Mouse (Mus musculus) cerebellum, adult 2 months (tissue): Measurements from ENCODE around the gene Mtrf1l. TPM values are rescaled to one million over a fixed set of nuclear protein-coding genes. Genes with fewer than 3 reads are reported as not detected.
A peak's percentile ranks its signal among the peaks of the same experiment; 100 is the strongest.

Source experiments
- DNase-seq, 2 experiments: peaks; one replicate each; pipeline ENCODE4 v3.0.0; 2021
- H3K27ac ChIP-seq: fragments of 200-500 bp; 2 replicates; pipeline ENCODE4 v1.5.1; 2012; ENCODE audit warnings: low read length, control low read depth, inconsistent platforms; ENCODE audit not compliant: insufficient read depth
- H3K27me3 ChIP-seq: fragments of 200-500 bp; 2 replicates; pipeline ENCODE4 v1.6.1; 2012; ENCODE audit warnings: inconsistent platforms, mild to moderate bottlenecking, low read length, moderate library complexity; ENCODE audit not compliant: control insufficient read depth, insufficient read depth
- H3K4me1 ChIP-seq: fragments of 200-500 bp; 2 replicates; pipeline ENCODE4 v1.6.1; 2011; ENCODE audit warnings: low read length; ENCODE audit not compliant: control insufficient read depth, insufficient read depth
- H3K4me3 ChIP-seq: fragments of 200-500 bp; replicated peaks from 2 replicates; pipeline ENCODE3; 2011; ENCODE audit warnings: mild to moderate bottlenecking, low read depth, low read length, control low read depth; ENCODE audit not compliant: insufficient read depth
- CTCF ChIP-seq: fragments of 200-500 bp; IDR thresholded peaks from 2 replicates; pipeline ENCODE4 v1.5.1; 2011; ENCODE audit warnings: low read depth, mild to moderate bottlenecking, control low read depth, low read length, moderate library complexity, borderline replicate concordance; ENCODE audit not compliant: insufficient read depth
- POLR2A ChIP-seq: fragments of 200-500 bp; IDR thresholded peaks from 2 replicates; pipeline ENCODE4 v1.6.1; 2011; ENCODE audit warnings: low read length, control low read depth, borderline replicate concordance; ENCODE audit not compliant: insufficient read depth
- WGBS: fragments of 180-500 bp; shearing (Covaris S2); methylation state at CpG from one replicate; pipeline ENCODE4 v1.1.7; 2018; 5-methylcytosine and 5-hydroxymethylcytosine counted together
- polyA plus RNA-seq: library from polyadenylated mRNA; depleted of rRNA; stranded (reverse); fragments of >200 nt; gene quantifications from 2 replicates; pipeline ENCODE4 v1.2.3, GENCODE M21; 2012

The Mtrf1l gene
- polyA plus RNA-seq, 1 experiment, result 7.0 TPM

DNA sequence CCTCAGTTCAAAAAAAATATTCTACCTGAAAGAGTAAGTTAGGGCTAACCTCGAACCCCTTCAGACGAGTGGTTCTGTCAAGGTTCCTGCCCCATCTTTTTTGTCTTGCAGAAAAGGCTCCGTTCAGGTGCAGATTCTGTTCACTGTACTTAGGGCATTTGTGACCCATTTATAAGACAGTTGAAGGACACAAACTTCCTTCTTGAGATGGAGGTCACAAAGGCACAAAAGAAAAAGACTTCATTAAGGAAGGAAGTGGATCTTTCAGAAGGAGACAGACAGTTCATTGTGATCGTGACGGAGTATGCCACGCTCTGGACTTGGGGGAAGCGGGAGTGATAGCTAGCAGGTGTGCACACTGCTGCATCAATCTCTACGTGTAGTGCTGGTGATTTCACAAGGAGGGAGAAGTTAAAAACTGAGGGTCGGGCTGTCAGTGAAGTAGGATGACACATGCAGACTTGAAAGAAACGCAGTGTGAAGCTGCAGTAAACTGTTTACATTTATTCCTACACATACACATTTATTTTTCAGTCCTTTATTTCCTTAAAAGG lies 34.4 kb upstream of the Mtrf1l start:
- WGBS, result 67% methylated on average over 10 of the region's 10 CpGs
- Histone ChIP-seq H3K27me3 (no peaks in the 10 kb centered on the region), H3K4me3 (no peak overlapping the region), H3K27ac (no peak overlapping the region), H3K4me1 (no peaks in the 10 kb centered on the region)
- TF ChIP-seq POLR2A, result no peak
- no peak for TF ChIP-seq CTCF
- no peak for DNase-seq

GRCm38 (mm10) chr10:5853290-5853868 lies 29.7 kb upstream of the Mtrf1l start:
- no peak overlapping the region for H3K4me3 ChIP-seq
- DNase-seq, result no peak
- 73% methylated on average over 8 of the region's 8 CpGs for WGBS
- no peaks in the 10 kb centered on the region for H3K4me1 ChIP-seq
- no peak for TF ChIP-seq CTCF
- no peak for TF ChIP-seq POLR2A
- H3K27me3 ChIP-seq, result no peaks in the 10 kb centered on the region
- no peak overlapping the region for H3K27ac ChIP-seq

DNA sequence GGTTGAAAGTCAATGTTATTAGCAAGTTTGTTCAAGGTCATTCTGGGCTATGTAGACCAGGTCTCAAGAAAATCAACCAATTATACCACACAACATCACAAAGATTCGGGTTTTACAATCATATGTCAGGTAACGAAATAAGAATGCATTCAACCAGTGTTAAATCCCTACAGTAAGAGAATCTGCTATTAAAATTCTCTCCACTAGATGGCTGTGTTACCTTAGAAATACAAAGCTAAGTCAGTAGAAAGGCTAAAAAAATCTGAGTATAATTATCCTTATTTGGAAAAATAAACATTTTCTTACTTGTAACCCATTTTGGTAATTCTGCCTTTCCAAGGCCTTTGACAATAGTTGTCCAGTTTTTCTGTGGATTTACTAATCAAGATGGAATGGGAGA lies 23.2 kb upstream of the Mtrf1l start:
- H3K27ac ChIP-seq, result no peak overlapping the region
- H3K27me3 ChIP-seq, result no peaks in the 10 kb centered on the region
- H3K4me3 ChIP-seq, result no peak overlapping the region
- no peaks in the 10 kb centered on the region; the same call in 1 of the 2 replicates for H3K4me1 ChIP-seq
- DNase-seq, result peak in 1 of 2 experiments; percentile 25
- 7% methylated on average over 2 of the region's 2 CpGs for WGBS
- TF ChIP-seq POLR2A (no peak), CTCF (peak; percentile 8; the same call in 1 of the 2 replicates)

- 86% methylated on average over 4 of the region's 4 CpGs for WGBS
- Histone ChIP-seq H3K4me3 (no peak overlapping the region), H3K4me1 (no peaks in the 10 kb centered on the region), H3K27me3 (no peaks in the 10 kb centered on the region), H3K27ac (no peak overlapping the region)
- TF ChIP-seq CTCF, result peak; percentile 31; the same call in 1 of the 2 replicates
- TF ChIP-seq POLR2A, result no peak
- peak; percentile 17 to 28 for DNase-seq
Measured at GRCm38 (mm10) chr10:5841369-5841768, 17.7 kb upstream of the Mtrf1l start.

- DNase-seq, result no peak
- no peak overlapping the region for H3K4me3 ChIP-seq
- 69% methylated on average over 6 of the region's 6 CpGs for WGBS
- H3K4me1 ChIP-seq, result peaks cover 3% of the 10 kb centered on the region; the same call in 1 of the 2 replicates
- TF ChIP-seq POLR2A (no peak), CTCF (no peak)
- H3K27me3 ChIP-seq, result no peaks in the 10 kb centered on the region
- H3K27ac ChIP-seq, result no peak overlapping the region
Measured at GRCm38 (mm10) chr10:5826336-5827025, 2.8 kb upstream of the Mtrf1l start.

DNA sequence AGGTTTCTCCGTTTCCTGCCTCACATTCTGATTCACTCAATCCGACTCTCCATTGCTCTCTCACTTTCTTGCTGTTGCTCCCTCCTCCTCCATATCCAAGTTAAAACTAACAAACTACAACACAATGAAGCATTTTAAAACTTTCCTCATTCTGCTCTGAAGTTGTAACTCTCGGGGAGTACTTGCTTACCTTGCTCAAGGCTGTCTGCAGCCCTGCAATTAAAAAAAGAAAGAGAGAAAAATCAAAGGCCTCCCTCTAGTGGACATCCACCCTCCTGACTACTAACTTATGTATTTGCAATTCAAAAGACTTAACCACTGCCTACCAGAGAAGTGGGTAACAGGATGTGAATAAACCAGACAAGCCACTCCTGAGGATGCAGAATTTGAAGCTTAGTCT lies 1.1 kb upstream of the Mtrf1l start:
- peak overlapping the region; percentile 83 for H3K4me3 ChIP-seq
- DNase-seq, result peak; percentile 31 to 66
- TF ChIP-seq CTCF, result 0 out of 2 replicates have a peak, but pooled peaks have one; percentile 22
- TF ChIP-seq POLR2A, result no peak
- WGBS, result under 1% methylated on average over 3 of the region's 3 CpGs
- no peak overlapping the region for H3K27ac ChIP-seq
- no peaks in the 10 kb centered on the region for H3K27me3 ChIP-seq
- peaks cover 3% of the 10 kb centered on the region; the same call in 1 of the 2 replicates for H3K4me1 ChIP-seq

GRCm38 (mm10) chr10:5823291-5823739 lies 395 bp downstream of the Mtrf1l start:
- peak overlapping the region; percentile 61 for H3K27ac ChIP-seq
- WGBS, result under 1% methylated on average over 37 of the region's 37 CpGs
- H3K27me3 ChIP-seq, result no peaks in the 10 kb centered on the region
- TF ChIP-seq POLR2A, result no peak
- TF ChIP-seq CTCF, result no peak
- DNase-seq, result no peak
- H3K4me1 ChIP-seq, result peaks cover 3% of the 10 kb centered on the region; the same call in 1 of the 2 replicates
- peak overlapping the region; percentile 83 for H3K4me3 ChIP-seq
